Mouse (Mus musculus) MEL (cell line): ENCODE data around the gene Mob3b. TPM values are rescaled to one million over a fixed set of nuclear protein-coding genes. Genes with fewer than 3 reads are reported as not detected.

ENCODE experiments used
- DNase-seq: peaks from one replicate; pipeline ENCODE4 v3.0.0; 2011; ENCODE audit warnings: low read depth, low spot score
- H3K27ac ChIP-seq: 2 replicates; pipeline ENCODE4 v1.5.1; 2012; ENCODE audit warnings: low read depth, mild to moderate bottlenecking, control low read depth, low read length, moderate library complexity; ENCODE audit not compliant: control insufficient read depth
- H3K27me3 ChIP-seq, 2 experiments: fragments of 150-350 bp in 1 of 2; sonication (generic) in 1 of 2; 2 replicates each; pipeline ENCODE4 v1.6.1; 2012; ENCODE audit warnings: low read length in 2 of 2, mild to moderate bottlenecking in 2 of 2, improper control_type of control experiment in 1 of 2, moderate library complexity in 1 of 2; ENCODE audit not compliant: insufficient read depth in 2 of 2, control insufficient read depth in 1 of 2
- H3K36me3 ChIP-seq, 2 experiments: 2 replicates each; pipeline ENCODE4 v1.6.1; 2012 to 2014; ENCODE audit warnings: low read length in 2 of 2, improper control_type of control experiment in 1 of 2, inconsistent platforms in 1 of 2, mild to moderate bottlenecking in 1 of 2; ENCODE audit not compliant: insufficient read depth in 2 of 2, control insufficient read depth in 1 of 2
- H3K4me1 ChIP-seq, 2 experiments: fragments of 150-350 bp in 1 of 2; sonication (generic) in 1 of 2; 2 replicates each; pipeline ENCODE4 v1.6.1; 2012; ENCODE audit warnings: low read length in 2 of 2, improper control_type of control experiment in 1 of 2, mild to moderate bottlenecking in 1 of 2; ENCODE audit not compliant: insufficient read depth in 2 of 2, control insufficient read depth in 1 of 2
- H3K4me3 ChIP-seq, 2 experiments: fragments of 150-350 bp in 1 of 2; sonication (generic) in 1 of 2; 2 replicates each; pipeline ENCODE4 v1.5.1; 2012; ENCODE audit warnings: low read depth in 2 of 2, low read length in 2 of 2, mild to moderate bottlenecking in 2 of 2, moderate library complexity in 2 of 2, control low read depth in 1 of 2, improper control_type of control experiment in 1 of 2; ENCODE audit not compliant: control insufficient read depth in 1 of 2, insufficient read depth in 1 of 2
- H3K79me2 ChIP-seq: 2 replicates; pipeline ENCODE4 v1.6.1; 2012; ENCODE audit warnings: mild to moderate bottlenecking, low read length, moderate library complexity; ENCODE audit not compliant: control insufficient read depth, poor library complexity, insufficient read depth
- H3K9ac ChIP-seq: 2 replicates; pipeline ENCODE4 v1.6.1; 2012; ENCODE audit warnings: low read depth, mild to moderate bottlenecking, control low read depth, low read length, moderate library complexity; ENCODE audit not compliant: control insufficient read depth, poor library complexity, severe bottlenecking
- H3K9me3 ChIP-seq: fragments of 150-350 bp; sonication (generic); replicated peaks from 2 replicates; pipeline ENCODE4 v1.6.1; 2012; ENCODE audit warnings: mild to moderate bottlenecking, low read length, improper control_type of control experiment, moderate library complexity; ENCODE audit not compliant: insufficient read depth
- BHLHE40 ChIP-seq: IDR thresholded peaks from 2 replicates; pipeline ENCODE4 v1.6.1; 2012; ENCODE audit warnings: low read depth, mild to moderate bottlenecking, inconsistent platforms, low read length, improper control_type of control experiment, borderline replicate concordance
- CHD1 ChIP-seq: IDR thresholded peaks from 2 replicates; pipeline ENCODE4 v1.6.1; 2012; ENCODE audit warnings: low read depth, mild to moderate bottlenecking, inconsistent platforms, low read length, improper control_type of control experiment
- CHD2 ChIP-seq: IDR thresholded peaks from 2 replicates; pipeline ENCODE4 v1.6.1; 2011; ENCODE audit warnings: low read length, improper control_type of control experiment
- CTCF ChIP-seq, 3 experiments: IDR thresholded peaks in 2 of 3; conservative IDR thresholded peaks in 1 of 3; 2 replicates each; pipeline ENCODE4 v1.5.1; 2011 to 2012; ENCODE audit warnings: low read length in 3 of 3, low read depth in 2 of 3, mild to moderate bottlenecking in 2 of 3, improper control_type of control experiment in 1 of 3, inconsistent platforms in 1 of 3, mixed read lengths in 1 of 3, moderate library complexity in 1 of 3; ENCODE audit not compliant: control insufficient read depth in 1 of 3, insufficient read depth in 1 of 3, poor library complexity in 1 of 3, severe bottlenecking in 1 of 3
- E2F4 ChIP-seq: IDR thresholded peaks from 2 replicates; pipeline ENCODE4 v1.6.1; 2011; ENCODE audit warnings: low read depth, low read length, improper control_type of control experiment, borderline replicate concordance
- ELF1 ChIP-seq: IDR thresholded peaks from 2 replicates; pipeline ENCODE4 v1.6.1; 2014; ENCODE audit warnings: low read depth, mild to moderate bottlenecking, inconsistent platforms, low read length, improper control_type of control experiment, moderate library complexity
- EP300 ChIP-seq, 2 experiments: IDR thresholded peaks; 2 replicates each; pipeline ENCODE4 v1.6.1; 2011; ENCODE audit warnings: improper control_type of control experiment in 2 of 2, low read length in 2 of 2, low read depth in 1 of 2, mild to moderate bottlenecking in 1 of 2
- GABPA ChIP-seq: IDR thresholded peaks from 2 replicates; pipeline ENCODE4 v1.6.1; 2012; ENCODE audit warnings: low read depth, mild to moderate bottlenecking, inconsistent platforms, low read length, improper control_type of control experiment, moderate library complexity
- GATA1 ChIP-seq: IDR thresholded peaks from 2 replicates; pipeline ENCODE4 v1.6.1; 2011; ENCODE audit warnings: low read depth, low read length, improper control_type of control experiment
- HCFC1 ChIP-seq: IDR thresholded peaks from 2 replicates; pipeline ENCODE4 v1.6.1; 2012; ENCODE audit warnings: low read depth, mild to moderate bottlenecking, inconsistent platforms, low read length, improper control_type of control experiment, moderate library complexity
- MAFK ChIP-seq: IDR thresholded peaks from 2 replicates; pipeline ENCODE4 v1.6.1; 2011; ENCODE audit warnings: low read depth, mild to moderate bottlenecking, low read length, improper control_type of control experiment, borderline replicate concordance
- MAX ChIP-seq: IDR thresholded peaks from 2 replicates; pipeline ENCODE4 v1.6.1; 2011; ENCODE audit warnings: low read length, improper control_type of control experiment
- MAZ ChIP-seq: IDR thresholded peaks from 2 replicates; pipeline ENCODE4 v1.6.1; 2012; ENCODE audit warnings: low read depth, mild to moderate bottlenecking, inconsistent platforms, low read length, improper control_type of control experiment
- MEF2A ChIP-seq: IDR thresholded peaks from 2 replicates; pipeline ENCODE4 v1.6.1; 2014; ENCODE audit warnings: low read depth, mild to moderate bottlenecking, inconsistent platforms, low read length, improper control_type of control experiment; ENCODE audit not compliant: poor library complexity, insufficient replicate concordance, severe bottlenecking; ENCODE audit errors: extremely low read depth
- MXI1 ChIP-seq: IDR thresholded peaks from 2 replicates; pipeline ENCODE4 v1.6.1; 2011; ENCODE audit warnings: mild to moderate bottlenecking, low read depth, low read length, improper control_type of control experiment
- MYB ChIP-seq: IDR thresholded peaks from 2 replicates; pipeline ENCODE4 v1.6.1; 2011; ENCODE audit warnings: mild to moderate bottlenecking, low read depth, low read length, improper control_type of control experiment
- MYC ChIP-seq: IDR thresholded peaks from 2 replicates; pipeline ENCODE4 v1.6.1; 2011; ENCODE audit warnings: low read depth, mild to moderate bottlenecking, low read length, improper control_type of control experiment, moderate library complexity
- NELFE ChIP-seq: IDR thresholded peaks from 2 replicates; pipeline ENCODE4 v1.6.1; 2011; ENCODE audit warnings: low read depth, low read length, improper control_type of control experiment
- NRF1 ChIP-seq: IDR thresholded peaks from 2 replicates; pipeline ENCODE4 v1.6.1; 2014; ENCODE audit warnings: low read depth, mild to moderate bottlenecking, inconsistent platforms, low read length, improper control_type of control experiment, moderate library complexity; ENCODE audit not compliant: poor library complexity, insufficient read depth, severe bottlenecking
- POLR2A ChIP-seq, 2 experiments: IDR thresholded peaks; 2 replicates each; pipeline ENCODE4 v1.6.1; 2011 to 2012; ENCODE audit warnings: low read length in 2 of 2, mild to moderate bottlenecking in 2 of 2, control low read depth in 1 of 2, improper control_type of control experiment in 1 of 2, low read depth in 1 of 2, moderate library complexity in 1 of 2; ENCODE audit not compliant: control insufficient read depth in 1 of 2, insufficient read depth in 1 of 2, poor library complexity in 1 of 2
- POLR2AphosphoS2 ChIP-seq: IDR thresholded peaks from 2 replicates; pipeline ENCODE4 v1.6.1; 2011; ENCODE audit warnings: low read length, improper control_type of control experiment
- POLR2AphosphoS5 ChIP-seq: IDR thresholded peaks from 2 replicates; pipeline ENCODE4 v1.6.1; 2012; ENCODE audit warnings: low read depth, borderline replicate concordance, mild to moderate bottlenecking, inconsistent platforms, low read length, moderate library complexity, mixed read lengths
- RAD21 ChIP-seq: IDR thresholded peaks from 2 replicates; pipeline ENCODE4 v1.6.1; 2011; ENCODE audit warnings: mild to moderate bottlenecking, low read depth, low read length, improper control_type of control experiment
- RCOR1 ChIP-seq: IDR thresholded peaks from 2 replicates; pipeline ENCODE4 v1.6.1; 2012; ENCODE audit warnings: low read depth, mild to moderate bottlenecking, inconsistent platforms, low read length, improper control_type of control experiment
- SIN3A ChIP-seq: IDR thresholded peaks from 2 replicates; pipeline ENCODE4 v1.6.1; 2012; ENCODE audit warnings: low read length, improper control_type of control experiment, inconsistent platforms
- SMC3 ChIP-seq: IDR thresholded peaks from 2 replicates; pipeline ENCODE4 v1.6.1; 2011; ENCODE audit warnings: low read depth, low read length, improper control_type of control experiment
- TAL1 ChIP-seq: IDR thresholded peaks from 2 replicates; pipeline ENCODE4 v1.6.1; 2012; ENCODE audit warnings: mild to moderate bottlenecking, inconsistent platforms, low read length, moderate library complexity, mixed read lengths
- TBP ChIP-seq: IDR thresholded peaks from 2 replicates; pipeline ENCODE4 v1.8.0; 2011; ENCODE audit warnings: low read depth, low read length, improper control_type of control experiment
- TCF12 ChIP-seq: IDR thresholded peaks from 2 replicates; pipeline ENCODE4 v1.6.1; 2014; ENCODE audit warnings: low read depth, mild to moderate bottlenecking, inconsistent platforms, low read length, improper control_type of control experiment, moderate library complexity
- UBTF ChIP-seq: IDR thresholded peaks from 2 replicates; pipeline ENCODE4 v1.6.1; 2012; ENCODE audit warnings: low read depth, mild to moderate bottlenecking, inconsistent platforms, low read length, improper control_type of control experiment, moderate library complexity, borderline replicate concordance; ENCODE audit not compliant: insufficient read depth
- ZC3H11A ChIP-seq: IDR thresholded peaks from 2 replicates; pipeline ENCODE4 v1.6.1; 2012; ENCODE audit warnings: low read depth, mild to moderate bottlenecking, inconsistent platforms, low read length, improper control_type of control experiment
- ZKSCAN1 ChIP-seq: IDR thresholded peaks from 2 replicates; pipeline ENCODE4 v1.6.1; 2012; ENCODE audit warnings: low read depth, mild to moderate bottlenecking, inconsistent platforms, low read length, improper control_type of control experiment, moderate library complexity
- ZMIZ1 ChIP-seq: IDR thresholded peaks from 2 replicates; pipeline ENCODE4 v1.6.1; 2012; ENCODE audit warnings: low read depth, mild to moderate bottlenecking, inconsistent platforms, low read length, improper control_type of control experiment, moderate library complexity
- ZNF384 ChIP-seq: IDR thresholded peaks from 2 replicates; pipeline ENCODE4 v1.6.1; 2012; ENCODE audit warnings: low read depth, mild to moderate bottlenecking, inconsistent platforms, low read length, improper control_type of control experiment
- polyA plus RNA-seq, 2 experiments: library from polyadenylated mRNA; stranded (reverse) in 1 of 2; unstranded in 1 of 2; fragments of >175 nt in 1 of 2; fragments of >200 nt in 1 of 2; gene quantifications; 2 replicates each; pipeline versions ENCODE4 v1.2.1 to v1.2.4; 2012; ENCODE audit warnings: low replicate concordance in 2 of 2, low read depth in 1 of 2; ENCODE audit not compliant: insufficient read length in 2 of 2, insufficient read depth in 1 of 2, missing spikeins in 1 of 2
- total RNA-seq: library from RNA; depleted of rRNA; stranded (reverse); fragments of 300-350 nt; gene quantifications from 2 replicates; pipeline ENCODE4 v1.2.3, GENCODE M21; 2012; rRNA removed

Gene Mob3b
- total RNA-seq, result 3.8 and 4.0 TPM in 2 replicates
- polyA plus RNA-seq, result 1 to 10 TPM in 1 of 2 experiments, not detected in 1; 4.2 TPM

GRCm38 (mm10) chr4:35156751-35157611, at the start of gene Mob3b:
TSS of gene Mob3b (minus strand) at chr4:35157484.
- no peaks in the 10 kb centered on the region for H3K27me3 ChIP-seq
- no peaks in the 10 kb centered on the region for H3K9me3 ChIP-seq
- peak within 1 kb of the TSS; percentile 77 to 82 for H3K4me3 ChIP-seq
- H3K4me1 ChIP-seq, result peaks cover 2 to 10% of the 10 kb centered on the region in 2 experiments
- peak within 1 kb of the TSS; percentile 87 for H3K9ac ChIP-seq
- H3K79me2 ChIP-seq, result peaks cover 1% of the 10 kb centered on the region
- H3K27ac ChIP-seq, result peak within 1 kb of the TSS; percentile 24; the same call in 1 of the 2 replicates
- H3K36me3 ChIP-seq, result peaks cover 0 to 3% of the 10 kb centered on the region in 2 experiments; a peak in 2 of 4 replicates
- peak; percentile 92 for DNase-seq
- TF ChIP-seq HCFC1, result no peak
- TF ChIP-seq SIN3A, result peak; percentile 58
- no peak for TF ChIP-seq RCOR1
- peak; percentile 79 for TF ChIP-seq SMC3
- no peak for TF ChIP-seq MAFK
- no peak for TF ChIP-seq MEF2A
- TF ChIP-seq GABPA, result no peak
- TF ChIP-seq NELFE, result peak; percentile 63
- no peak for TF ChIP-seq MAX
- no peak for TF ChIP-seq POLR2AphosphoS2
- TF ChIP-seq ZKSCAN1, result no peak
- TF ChIP-seq EP300 (IDR thresholded peaks at IDR 0.05; ENCODE audit: low read depth in 1 of 2, low read length in 2 of 2), result no peak
- peak; percentile 54; the same call in 1 of the 2 replicates for TF ChIP-seq UBTF
- peak; percentile 79 to 85 (median 83) for TF ChIP-seq CTCF (IDR thresholded peaks at IDR 0.05 in 2 of 3, conservative IDR thresholded peaks at IDR 0.05 in 1 of 3; ENCODE audit: control insufficient read depth in 1 of 3, insufficient read depth in 1 of 3, low read depth in 2 of 3, low read length in 3 of 3, poor library complexity in 1 of 3, severe bottlenecking in 1 of 3)
- TF ChIP-seq RAD21, result peak; percentile 42
- 0 out of 2 replicates have a peak, but pooled peaks have one; percentile 49 for TF ChIP-seq MYC
- TF ChIP-seq GATA1, result no peak
- TF ChIP-seq CHD2, result no peak
- no peak for TF ChIP-seq TCF12
- TF ChIP-seq TBP, result 0 out of 2 replicates have a peak, but pooled peaks have one; percentile 8
- TF ChIP-seq MXI1, result peak; percentile 80
- peak; percentile 24; the same call in 1 of the 2 replicates for TF ChIP-seq NRF1
- TF ChIP-seq POLR2AphosphoS5, result no peak
- TF ChIP-seq MAZ, result peak; percentile 50; the same call in 1 of the 2 replicates
- no peak for TF ChIP-seq BHLHE40
- TF ChIP-seq MYB, result no peak
- no peak for TF ChIP-seq ZMIZ1
- 0 out of 2 replicates have a peak, but pooled peaks have one; percentile 50 for TF ChIP-seq ELF1
- no peak for TF ChIP-seq TAL1
- no peak for TF ChIP-seq CHD1
- peak; percentile 31; the same call in 1 of the 2 replicates for TF ChIP-seq ZC3H11A
- TF ChIP-seq E2F4, result no peak
- no peak for TF ChIP-seq ZNF384
- TF ChIP-seq POLR2A (IDR thresholded peaks at IDR 0.05; ENCODE audit: control insufficient read depth in 1 of 2, insufficient read depth in 1 of 2, low read depth in 1 of 2, low read length in 2 of 2, poor library complexity in 1 of 2), result peak; percentile 64 to 71; a peak in 3 of 4 replicates
